Mouse (Mus musculus): ENCODE results near the gene Hspa12b. TPM values are rescaled to one million over a fixed set of nuclear protein-coding genes. Genes with fewer than 3 reads are reported as not detected.

Gene Hspa12b
- polyA plus RNA-seq, 1 experiment: 6.0 TPM

DNA sequence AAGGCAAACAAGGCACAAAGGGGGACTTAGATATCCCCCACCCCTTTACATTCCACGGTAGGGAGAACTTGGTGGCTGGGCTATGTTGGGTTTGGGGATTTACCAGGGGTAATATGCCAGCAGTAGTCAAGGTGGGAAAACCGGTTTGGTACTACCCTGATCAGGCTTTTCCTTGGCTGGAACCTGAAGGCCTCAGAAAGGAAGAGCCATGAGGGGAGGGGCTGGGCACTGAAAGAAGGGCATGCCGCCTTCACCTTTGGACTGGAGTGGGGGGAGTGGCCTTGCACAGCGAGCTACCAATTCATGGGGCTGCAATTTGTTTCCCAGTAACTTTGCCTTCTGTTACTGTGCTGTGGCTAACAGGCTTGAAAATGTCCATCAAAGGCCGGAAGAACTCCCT lies 49.4 kb downstream of the Hspa12b start:
- Histone ChIP-seq H3K79me3 (ENCODE audit: low read depth) (peaks cover 36% of the 10 kb centered on the region), H3K79me2 (ENCODE audit: control insufficient read depth, insufficient read depth) (peaks cover 46% of the 10 kb centered on the region), H3ac (ENCODE audit: control insufficient read depth, insufficient read length, low read depth) (no peak overlapping the region), H3K27me3 (ENCODE audit: control insufficient read depth, insufficient read depth, insufficient read length) (no peaks in the 10 kb centered on the region), H3K36me3 (ENCODE audit: control insufficient read depth, insufficient read depth) (peaks cover 13% of the 10 kb centered on the region), H3K4me3 (ENCODE audit: insufficient read depth, poor library complexity, severe bottlenecking) (no peak overlapping the region)
- no peak for TF ChIP-seq MAX (IDR thresholded peaks at IDR 0.05)
- no peak for TF ChIP-seq CTCF (IDR thresholded peaks at IDR 0.05; ENCODE audit: control insufficient read depth, insufficient read depth, insufficient read length)

DNA sequence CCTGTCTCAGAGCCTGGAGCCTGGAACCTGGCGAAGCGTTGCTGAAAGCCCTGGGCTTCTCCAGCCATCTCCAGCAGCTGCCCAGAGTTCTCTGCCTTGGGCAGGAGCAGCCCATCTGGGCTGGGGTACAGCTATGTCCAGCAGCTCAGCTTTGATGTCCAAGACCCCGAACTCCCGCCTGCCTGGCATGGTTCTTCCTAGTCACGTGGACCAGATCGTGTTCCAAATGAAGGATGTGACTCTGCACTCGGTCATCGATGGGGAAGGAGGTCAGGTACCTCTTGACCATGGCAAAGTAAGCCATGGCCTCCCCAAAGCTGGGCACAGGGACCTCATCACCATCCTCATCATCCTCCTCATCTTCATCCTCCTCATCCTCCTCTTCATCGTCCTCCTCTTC lies 50.9 kb downstream of the Hspa12b start:
- peaks cover 36% of the 10 kb centered on the region for H3K79me3 ChIP-seq (ENCODE audit: low read depth)
- peak overlapping the region; percentile 83 for H3K4me3 ChIP-seq (ENCODE audit: insufficient read depth, poor library complexity, severe bottlenecking)
- H3K36me3 ChIP-seq (ENCODE audit: control insufficient read depth, insufficient read depth): peaks cover 13% of the 10 kb centered on the region
- peaks cover 46% of the 10 kb centered on the region for H3K79me2 ChIP-seq (ENCODE audit: control insufficient read depth, insufficient read depth)
- peak overlapping the region; percentile 29 for H3ac ChIP-seq (ENCODE audit: control insufficient read depth, insufficient read length, low read depth)
- TF ChIP-seq CEBPB (IDR thresholded peaks at IDR 0.05; ENCODE audit: low read depth) (no peak), MAX (IDR thresholded peaks at IDR 0.05) (peak; percentile 39), CTCF (IDR thresholded peaks at IDR 0.05; ENCODE audit: control insufficient read depth, insufficient read depth, insufficient read length) (no peak), MYOD1 (IDR thresholded peaks at IDR 0.05; ENCODE audit: control insufficient read depth, insufficient read length, low read depth) (no peak), MYOG (IDR thresholded peaks at IDR 0.05; ENCODE audit: control insufficient read depth, extremely low read depth, insufficient read length) (no peak), FOSL1 (IDR thresholded peaks at IDR 0.05; ENCODE audit: insufficient read depth, low read length, poor library complexity, severe bottlenecking) (no peak), USF1 (IDR thresholded peaks at IDR 0.05; ENCODE audit: low read depth) (peak; percentile 61)
- H3K27me3 ChIP-seq (ENCODE audit: control insufficient read depth, insufficient read depth, insufficient read length): no peaks in the 10 kb centered on the region

DNA sequence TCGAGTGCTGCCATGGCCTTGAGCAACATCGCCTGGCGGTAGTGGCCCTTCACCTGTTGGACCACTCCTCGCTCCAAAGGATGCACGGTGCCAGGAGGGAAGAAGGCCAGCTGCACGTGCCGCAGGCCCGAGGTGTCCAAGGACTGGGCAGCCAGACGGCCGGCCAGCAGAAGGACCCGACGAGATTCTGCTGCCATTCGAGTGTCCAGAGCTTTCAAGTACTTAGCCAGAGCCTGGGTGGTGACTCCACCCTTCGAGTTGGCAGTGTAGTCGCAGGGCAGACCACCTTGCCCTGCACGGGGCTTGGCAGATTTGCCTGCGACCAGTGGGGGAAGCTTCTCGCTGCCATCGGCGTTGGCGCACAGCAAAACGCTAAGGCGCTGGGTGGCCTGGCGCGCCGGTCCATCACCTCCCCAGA lies 51.8 kb downstream of the Hspa12b start:
- Histone ChIP-seq H3K4me3 (ENCODE audit: insufficient read depth, poor library complexity, severe bottlenecking) (peak overlapping the region; percentile 83), H3K79me2 (ENCODE audit: control insufficient read depth, insufficient read depth) (peaks cover 46% of the 10 kb centered on the region), H3K36me3 (ENCODE audit: control insufficient read depth, insufficient read depth) (peaks cover 13% of the 10 kb centered on the region), H3ac (ENCODE audit: control insufficient read depth, insufficient read length, low read depth) (peak overlapping the region; percentile 90), H3K79me3 (ENCODE audit: low read depth) (peaks cover 36% of the 10 kb centered on the region), H3K27me3 (ENCODE audit: control insufficient read depth, insufficient read depth, insufficient read length) (no peaks in the 10 kb centered on the region)
- TF ChIP-seq CTCF (IDR thresholded peaks at IDR 0.05; ENCODE audit: control insufficient read depth, insufficient read depth, insufficient read length) (no peak), FOSL1 (IDR thresholded peaks at IDR 0.05; ENCODE audit: insufficient read depth, low read length, poor library complexity, severe bottlenecking) (no peak), MYOD1 (IDR thresholded peaks at IDR 0.05; ENCODE audit: control insufficient read depth, insufficient read length, low read depth) (no peak), CEBPB (IDR thresholded peaks at IDR 0.05; ENCODE audit: low read depth) (no peak), MYOG (IDR thresholded peaks at IDR 0.05; ENCODE audit: control insufficient read depth, extremely low read depth, insufficient read length) (no peak), USF1 (IDR thresholded peaks at IDR 0.05; ENCODE audit: low read depth) (no peak), MAX (IDR thresholded peaks at IDR 0.05) (no peak)

DNA sequence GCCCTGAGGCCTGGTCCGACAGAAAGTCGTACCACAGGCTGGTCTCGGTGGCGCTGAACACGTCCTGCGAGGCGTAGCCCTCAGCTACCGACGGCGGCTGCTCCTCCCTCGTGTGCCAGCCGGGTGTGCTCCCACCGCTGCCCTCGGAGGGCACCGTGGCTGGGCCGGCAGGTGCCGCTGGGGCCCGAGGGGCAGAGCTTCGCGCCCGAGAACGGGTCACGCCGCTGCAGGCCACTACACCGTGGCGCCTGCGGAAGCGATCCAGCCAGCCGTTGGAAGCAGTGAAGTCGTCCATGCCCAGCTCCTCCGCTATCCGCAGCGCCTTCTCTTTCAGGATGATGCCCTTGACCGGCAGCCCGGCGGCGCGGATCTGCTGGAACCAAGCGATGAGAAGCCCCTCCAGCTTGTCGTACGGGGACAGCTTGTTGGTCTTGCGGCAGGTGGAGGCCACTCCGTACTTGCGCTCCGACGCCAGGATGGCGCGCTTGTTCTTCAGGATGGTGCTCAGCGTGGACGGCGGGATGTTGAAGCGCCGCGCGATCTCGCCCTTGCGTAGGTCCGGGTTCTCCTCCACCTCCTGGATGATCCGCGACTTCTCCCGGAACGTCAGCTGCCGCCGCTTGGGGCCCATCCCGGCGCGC lies 52.3 kb downstream of the Hspa12b start:
- H3K27me3 ChIP-seq (ENCODE audit: control insufficient read depth, insufficient read depth, insufficient read length): no peaks in the 10 kb centered on the region
- TF ChIP-seq MAX (IDR thresholded peaks at IDR 0.05): peak; percentile 69
- peak; percentile 21 for TF ChIP-seq CTCF (IDR thresholded peaks at IDR 0.05; ENCODE audit: control insufficient read depth, insufficient read depth, insufficient read length)
- TF ChIP-seq USF1 (IDR thresholded peaks at IDR 0.05; ENCODE audit: low read depth): no peak
- H3K79me2 ChIP-seq (ENCODE audit: control insufficient read depth, insufficient read depth): peaks cover 46% of the 10 kb centered on the region
- peak overlapping the region; percentile 90 for H3ac ChIP-seq (ENCODE audit: control insufficient read depth, insufficient read length, low read depth)
- peaks cover 13% of the 10 kb centered on the region for H3K36me3 ChIP-seq (ENCODE audit: control insufficient read depth, insufficient read depth)
- peak overlapping the region; percentile 83 for H3K4me3 ChIP-seq (ENCODE audit: insufficient read depth, poor library complexity, severe bottlenecking)
- H3K79me3 ChIP-seq (ENCODE audit: low read depth): peaks cover 36% of the 10 kb centered on the region

GRCm38 (mm10) chr2:131179990-131180587 lies 53.0 kb downstream of the Hspa12b start, which contains the start of gene Cenpb:
Cenpb (minus strand) TSS chr2:131180067.
- peak within 1 kb of the TSS; percentile 83 for H3K4me3 ChIP-seq (ENCODE audit: insufficient read depth, poor library complexity, severe bottlenecking)
- peaks cover 36% of the 10 kb centered on the region for H3K79me3 ChIP-seq (ENCODE audit: low read depth)
- peaks cover 46% of the 10 kb centered on the region for H3K79me2 ChIP-seq (ENCODE audit: control insufficient read depth, insufficient read depth)
- H3K27me3 ChIP-seq (ENCODE audit: control insufficient read depth, insufficient read depth, insufficient read length): no peaks in the 10 kb centered on the region
- peak within 1 kb of the TSS; percentile 90 for H3ac ChIP-seq (ENCODE audit: control insufficient read depth, insufficient read length, low read depth)
- H3K36me3 ChIP-seq (ENCODE audit: control insufficient read depth, insufficient read depth): peaks cover 13% of the 10 kb centered on the region
- TF ChIP-seq FOSL1 (IDR thresholded peaks at IDR 0.05; ENCODE audit: insufficient read depth, low read length, poor library complexity, severe bottlenecking) (no peak), MYOD1 (IDR thresholded peaks at IDR 0.05; ENCODE audit: control insufficient read depth, insufficient read length, low read depth) (no peak), CEBPB (IDR thresholded peaks at IDR 0.05; ENCODE audit: low read depth) (peak; percentile 51), CTCF (IDR thresholded peaks at IDR 0.05; ENCODE audit: control insufficient read depth, insufficient read depth, insufficient read length) (peak; percentile 91), MYOG (IDR thresholded peaks at IDR 0.05; ENCODE audit: control insufficient read depth, extremely low read depth, insufficient read length) (no peak), MAX (IDR thresholded peaks at IDR 0.05) (peak; percentile 84)

- Histone ChIP-seq H3K36me3 (ENCODE audit: control insufficient read depth, insufficient read depth) (peaks cover 33% of the 10 kb centered on the region), H3K79me3 (ENCODE audit: low read depth) (peaks cover 25% of the 10 kb centered on the region), H3K27me3 (ENCODE audit: control insufficient read depth, insufficient read depth, insufficient read length) (no peaks in the 10 kb centered on the region), H3K79me2 (ENCODE audit: control insufficient read depth, insufficient read depth) (peaks cover 44% of the 10 kb centered on the region), H3ac (ENCODE audit: control insufficient read depth, insufficient read length, low read depth) (peak overlapping the region; percentile 72), H3K4me3 (ENCODE audit: insufficient read depth, poor library complexity, severe bottlenecking) (peak overlapping the region; percentile 86)
- TF ChIP-seq MAX (IDR thresholded peaks at IDR 0.05) (no peak), MYOD1 (IDR thresholded peaks at IDR 0.05; ENCODE audit: control insufficient read depth, insufficient read length, low read depth) (peak; percentile 80), FOSL1 (IDR thresholded peaks at IDR 0.05; ENCODE audit: insufficient read depth, low read length, poor library complexity, severe bottlenecking) (no peak), USF1 (IDR thresholded peaks at IDR 0.05; ENCODE audit: low read depth) (no peak), CTCF (IDR thresholded peaks at IDR 0.05; ENCODE audit: control insufficient read depth, insufficient read depth, insufficient read length) (no peak)
These were observed 59.3 kb downstream of the Hspa12b start for GRCm38 (mm10) chr2:131186343-131186742.

Measured in C2C12 (cell line).